Mouse (Mus musculus) thymus, adult 2 months (tissue): ENCODE measurements around the gene Rps10. TPM values are rescaled to one million over a fixed set of nuclear protein-coding genes. Genes with fewer than 3 reads are reported as not detected.

Experiments used
- DNase-seq: peaks from one replicate; pipeline ENCODE4 v3.0.0; 2021
- H3K27ac ChIP-seq: fragments of 200-500 bp; 2 replicates; pipeline ENCODE4 v1.5.1; 2012; ENCODE audit warnings: low read length, control low read depth; ENCODE audit not compliant: control insufficient read depth, insufficient read depth
- H3K27me3 ChIP-seq: fragments of 200-500 bp; 2 replicates; pipeline ENCODE4 v1.6.1; 2012; ENCODE audit warnings: mild to moderate bottlenecking, low read length, moderate library complexity, mixed read lengths; ENCODE audit not compliant: control insufficient read depth, insufficient read depth
- H3K36me3 ChIP-seq: fragments of 200-500 bp; 2 replicates; pipeline ENCODE4 v1.6.1; 2012; ENCODE audit warnings: mild to moderate bottlenecking, low read length, moderate library complexity; ENCODE audit not compliant: control insufficient read depth, insufficient read depth
- H3K4me1 ChIP-seq: fragments of 200-500 bp; replicated peaks from 2 replicates; pipeline ENCODE4 v1.6.1; 2012; ENCODE audit warnings: low read length; ENCODE audit not compliant: control insufficient read depth, insufficient read depth
- H3K4me3 ChIP-seq: fragments of 200-500 bp; 2 replicates; pipeline ENCODE4 v1.5.1; 2012; ENCODE audit warnings: mild to moderate bottlenecking, low read length, control low read depth, moderate library complexity; ENCODE audit not compliant: control insufficient read depth, insufficient read depth
- CTCF ChIP-seq: fragments of 200-500 bp; IDR thresholded peaks from 2 replicates; pipeline ENCODE4 v1.5.1; 2012; ENCODE audit warnings: mild to moderate bottlenecking, control low read depth, low read length, moderate library complexity, borderline replicate concordance; ENCODE audit not compliant: control insufficient read depth, poor library complexity, insufficient read depth; ENCODE audit errors: extremely low read depth
- POLR2A ChIP-seq: fragments of 200-500 bp; IDR thresholded peaks from 2 replicates; pipeline ENCODE4 v1.6.1; 2012; ENCODE audit warnings: mild to moderate bottlenecking, low read length, control low read depth, moderate library complexity; ENCODE audit not compliant: control insufficient read depth, poor library complexity, insufficient read depth; ENCODE audit errors: extremely low read depth
- WGBS: fragments of 180-500 bp; shearing (Covaris S2); methylation state at CpG from one replicate; pipeline ENCODE4 v1.1.7; 2018; 5-methylcytosine and 5-hydroxymethylcytosine counted together
- polyA plus RNA-seq: library from polyadenylated mRNA; depleted of rRNA; stranded (reverse); fragments of >200 nt; gene quantifications from 2 replicates; pipeline ENCODE4 v1.2.3, GENCODE M21; 2012; rRNA removed

The Rps10 gene
- polyA plus RNA-seq, 1 experiment: 2,025 TPM

DNA sequence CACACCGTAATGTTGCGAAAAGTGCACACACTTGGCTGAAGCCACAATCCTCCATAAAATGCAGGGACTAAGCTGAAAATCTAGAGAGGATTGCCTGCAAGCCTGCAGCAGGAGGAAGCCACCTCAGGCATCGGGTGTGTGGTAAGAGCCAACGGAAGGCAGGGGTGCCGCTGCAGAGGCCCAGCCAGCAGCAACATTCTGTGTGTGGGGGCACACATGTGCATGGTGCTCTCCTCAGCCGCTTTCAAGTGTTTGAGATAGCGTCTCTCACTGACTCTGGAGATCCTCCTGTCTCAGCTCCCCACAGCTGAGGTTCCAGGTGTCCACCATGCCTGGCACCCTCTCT lies 43.9 kb downstream of the Rps10 start:
- no peak for TF ChIP-seq CTCF
- no peak for TF ChIP-seq POLR2A
- no peaks in the 10 kb centered on the region for H3K27me3 ChIP-seq
- peaks cover 32% of the 10 kb centered on the region for H3K4me1 ChIP-seq
- no peak overlapping the region for H3K4me3 ChIP-seq
- H3K27ac ChIP-seq: no peak overlapping the region
- H3K36me3 ChIP-seq: peaks cover 6% of the 10 kb centered on the region
- 69% methylated on average over 7 of the region's 7 CpGs for WGBS
- no peak for DNase-seq

DNA sequence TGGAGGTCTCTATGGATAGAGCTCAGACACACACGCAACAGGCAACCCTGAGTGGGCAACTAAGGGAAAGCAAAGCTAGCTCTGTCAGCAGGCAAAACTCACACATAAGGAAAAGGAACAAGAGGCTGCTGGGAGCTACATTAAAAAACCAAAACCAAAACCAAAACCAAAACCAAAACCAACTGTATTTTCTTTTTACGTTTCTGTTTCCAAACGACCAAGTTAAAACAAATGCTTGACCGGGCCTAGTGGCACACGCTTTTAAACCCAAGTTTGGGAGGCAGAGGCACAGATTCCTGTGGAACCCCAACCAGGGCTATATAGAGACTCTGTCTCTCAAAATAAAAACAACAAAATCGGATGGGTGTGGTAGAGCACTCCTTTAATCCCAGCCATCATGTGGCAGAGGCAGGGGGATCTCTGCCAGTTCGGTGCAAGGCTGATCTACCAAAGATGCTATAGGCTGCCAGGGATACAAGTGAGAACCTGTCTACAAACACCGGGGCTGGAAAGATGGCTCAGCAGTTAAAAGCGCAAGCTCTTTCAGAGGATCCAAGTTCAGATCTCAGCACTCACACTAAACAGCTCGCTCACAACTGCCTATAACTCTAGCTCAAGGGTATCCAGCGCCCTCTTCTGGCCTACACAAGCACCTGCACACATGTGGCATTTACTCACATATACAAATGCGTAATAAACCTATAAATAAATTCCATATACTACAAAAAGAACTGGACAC lies 44.5 kb downstream of the Rps10 start:
- TF ChIP-seq CTCF (no peak), POLR2A (no peak)
- H3K4me3 ChIP-seq: no peak overlapping the region
- 57% methylated on average over 12 of the region's 12 CpGs for WGBS
- peaks cover 6% of the 10 kb centered on the region for H3K36me3 ChIP-seq
- peak overlapping the region; percentile 63; the same call in 1 of the 2 replicates for H3K27ac ChIP-seq
- H3K27me3 ChIP-seq: no peaks in the 10 kb centered on the region
- peaks cover 32% of the 10 kb centered on the region for H3K4me1 ChIP-seq
- no peak for DNase-seq

DNA sequence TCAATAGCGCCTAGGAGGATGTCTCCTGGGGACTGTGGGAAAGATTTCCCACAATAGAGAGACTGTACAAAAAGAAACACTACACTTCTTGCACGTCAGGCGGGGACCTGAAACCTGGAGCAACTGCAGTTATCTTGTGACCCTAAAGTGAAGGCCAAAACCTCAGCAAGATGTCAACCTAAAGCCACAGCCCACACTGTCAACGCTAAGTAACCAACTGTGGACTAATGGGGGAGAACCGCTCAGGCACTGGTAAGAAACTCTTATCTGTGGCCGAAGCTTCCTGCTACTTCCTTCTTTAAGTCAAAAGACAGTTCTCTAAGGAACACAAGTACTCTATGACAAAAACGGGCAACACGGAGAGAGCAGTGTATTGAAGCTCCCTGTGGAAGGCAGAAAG lies 48.2 kb downstream of the Rps10 start:
- Histone ChIP-seq H3K36me3 (no peaks in the 10 kb centered on the region), H3K4me1 (peaks cover 34% of the 10 kb centered on the region)

DNA sequence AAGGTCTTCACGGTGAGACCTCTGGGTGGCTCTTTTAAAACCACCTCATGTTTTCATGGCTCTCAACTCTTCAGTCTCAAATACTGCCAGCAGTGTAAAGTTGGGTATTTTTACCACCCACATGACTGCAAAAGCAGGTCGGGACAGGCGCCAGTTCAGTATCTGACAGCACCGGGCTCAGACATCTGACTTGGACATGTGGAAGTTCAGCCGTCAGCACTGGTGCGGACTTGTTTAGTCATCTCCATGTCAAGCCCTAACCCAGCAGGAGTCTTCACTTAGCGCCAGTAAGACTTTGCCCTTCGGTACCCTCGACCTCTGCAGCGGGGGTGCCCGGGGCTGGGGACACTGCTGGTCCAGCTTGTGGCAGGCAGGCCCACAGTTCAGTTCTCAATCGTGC lies 49.2 kb downstream of the Rps10 start:
- 80% methylated on average over 12 of the region's 12 CpGs for WGBS
- no peaks in the 10 kb centered on the region for H3K27me3 ChIP-seq
- H3K27ac ChIP-seq: no peak overlapping the region
- peaks cover 34% of the 10 kb centered on the region for H3K4me1 ChIP-seq
- TF ChIP-seq CTCF (no peak), POLR2A (no peak)
- DNase-seq: no peak
- no peak overlapping the region for H3K4me3 ChIP-seq
- no peaks in the 10 kb centered on the region for H3K36me3 ChIP-seq

More for the DNA sequence above, 48.2 kb downstream of the Rps10 start:
- H3K27me3 ChIP-seq: no peaks in the 10 kb centered on the region
- DNase-seq: no peak
- no peak overlapping the region for H3K27ac ChIP-seq
- H3K4me3 ChIP-seq: no peak overlapping the region
- 19% methylated on average over 8 of the region's 8 CpGs for WGBS
- TF ChIP-seq POLR2A (no peak), CTCF (no peak)

DNA sequence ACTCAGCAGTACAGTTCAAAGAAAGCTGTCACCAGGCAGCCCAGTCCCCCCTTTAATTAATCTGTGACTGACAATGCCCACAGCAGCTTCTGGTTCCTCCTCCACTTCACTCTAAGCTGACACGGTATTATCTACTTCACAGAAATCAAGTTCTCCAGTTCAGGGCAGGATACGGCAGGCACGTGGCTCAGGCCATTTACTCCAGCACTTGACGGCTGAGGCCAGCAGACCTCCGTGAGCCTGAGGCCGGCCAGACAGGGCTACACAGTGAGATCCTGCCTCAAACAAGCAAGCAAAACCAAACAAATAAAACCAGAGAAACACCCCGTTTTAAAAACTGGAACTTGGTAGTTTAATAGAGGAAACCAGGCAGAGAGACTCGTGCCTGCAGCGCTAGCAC lies 49.8 kb downstream of the Rps10 start:
- TF ChIP-seq POLR2A (no peak), CTCF (no peak)
- no peaks in the 10 kb centered on the region for H3K27me3 ChIP-seq
- 0 out of 2 replicates have a peak, but pooled peaks cover 2% of the 10 kb centered on the region for H3K36me3 ChIP-seq
- DNase-seq: no peak
- no peak overlapping the region for H3K27ac ChIP-seq
- 69% methylated on average over 9 of the region's 9 CpGs for WGBS
- peaks cover 30% of the 10 kb centered on the region for H3K4me1 ChIP-seq
- H3K4me3 ChIP-seq: no peak overlapping the region

DNA sequence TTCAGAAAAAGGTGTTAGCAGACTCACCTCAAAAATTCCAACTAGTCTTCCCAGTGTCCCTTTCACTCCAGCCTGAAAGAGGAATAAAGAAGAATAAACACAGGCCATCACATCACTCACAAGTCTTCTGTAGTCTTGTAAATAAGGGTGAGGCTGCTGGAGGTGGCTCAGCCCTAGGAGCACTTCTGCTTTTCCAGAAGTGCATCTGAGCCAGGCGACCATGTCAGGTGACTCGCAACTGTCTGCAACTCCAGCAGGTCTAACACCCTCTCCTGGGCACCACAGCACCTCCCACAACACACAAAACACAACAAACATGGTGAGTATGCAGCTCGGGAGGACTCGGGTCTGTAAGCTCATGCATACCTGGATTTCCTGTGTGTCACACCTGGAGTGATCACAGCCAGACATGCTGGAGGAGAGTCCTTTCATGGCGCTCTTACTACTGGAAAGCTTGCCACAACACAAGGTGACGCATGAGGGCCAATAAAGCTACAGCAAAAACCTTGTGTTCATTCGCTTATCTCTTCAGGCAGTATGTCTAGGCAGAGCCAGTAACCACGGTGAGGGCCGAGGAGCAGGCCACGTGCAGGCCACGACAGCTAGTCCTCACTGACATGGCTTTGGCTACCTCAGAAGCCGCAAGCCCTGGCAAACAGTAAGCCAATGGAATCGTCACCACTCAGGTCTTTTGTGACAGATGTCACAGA lies 53.1 kb downstream of the Rps10 start:
- Histone ChIP-seq H3K4me3 (no peak overlapping the region), H3K4me1 (peaks cover 8% of the 10 kb centered on the region), H3K36me3 (peaks cover 14% of the 10 kb centered on the region; the same call in 1 of the 2 replicates), H3K27me3 (no peaks in the 10 kb centered on the region), H3K27ac (no peak overlapping the region; the same call in 1 of the 2 replicates)
- DNase-seq: no peak
- 64% methylated on average over 13 of the region's 13 CpGs for WGBS
- TF ChIP-seq CTCF (no peak), POLR2A (no peak)

Other genes starting within 250 kb of the Rps10 start
- 1.5 and 1.9 TPM in 2 replicates for gene Grm4, start 115.3 kb downstream of the Rps10 start, polyA plus RNA-seq
- 430 and 578 TPM in 2 replicates for gene Hmga1, start 80.2 kb downstream of the Rps10 start, polyA plus RNA-seq
- 89.4 and 120 TPM in 2 replicates for gene AI413582, start 70.9 kb downstream of the Rps10 start, polyA plus RNA-seq
- 86.3 and 110 TPM in 2 replicates for gene Nudt3, start 13.2 kb downstream of the Rps10 start, polyA plus RNA-seq
- gene RPS10-NUDT3, start 1.4 kb downstream of the Rps10 start, polyA plus RNA-seq: not detected in 2 replicates
- 24.0 and 24.7 TPM in 2 replicates for gene Pacsin1, start 18.8 kb upstream of the Rps10 start, polyA plus RNA-seq
- gene Spdef, start 92.3 kb upstream of the Rps10 start, polyA plus RNA-seq: 0.58 and 0.99 TPM in 2 replicates
- 97.5 and 104 TPM in 2 replicates for gene D17Wsu92e, start 184.0 kb upstream of the Rps10 start, polyA plus RNA-seq
- 192 and 207 TPM in 2 replicates for gene Snrpc, start 201.5 kb upstream of the Rps10 start, polyA plus RNA-seq
- gene Uhrf1bp1, start 219.8 kb upstream of the Rps10 start, polyA plus RNA-seq: 4.4 and 4.7 TPM in 2 replicates